Mouse (Mus musculus): Measurements from ENCODE around the gene Dynlrb2.

- TF ChIP-seq POLR2AphosphoS2 (IDR thresholded peaks at IDR 0.05; ENCODE audit: insufficient read length, low read depth) (no peak), POLR2A (IDR thresholded peaks at IDR 0.05; ENCODE audit: insufficient read length, low read depth) (no peak), TCF3 (IDR thresholded peaks at IDR 0.05; ENCODE audit: insufficient read length, low read depth) (no peak), USF1 (IDR thresholded peaks at IDR 0.05; ENCODE audit: low read depth) (no peak), MAX (IDR thresholded peaks at IDR 0.05; ENCODE audit: low read depth) (no peak), E2F4 (IDR thresholded peaks at IDR 0.05; ENCODE audit: insufficient read depth) (no peak), CEBPB (IDR thresholded peaks at IDR 0.05; ENCODE audit: insufficient read depth, poor library complexity, severe bottlenecking) (no peak), MYOG (IDR thresholded peaks at IDR 0.05; ENCODE audit: control insufficient read depth in 1 of 3, insufficient read depth in 1 of 3, insufficient read length in 2 of 3, low read depth in 2 of 3) (no peak), MYOD1 (IDR thresholded peaks at IDR 0.05; ENCODE audit: control insufficient read depth in 1 of 3, insufficient read length in 2 of 3, low read depth in 2 of 3) (no peak), SRF (IDR thresholded peaks at IDR 0.05; ENCODE audit: control insufficient read depth, insufficient read length, low read depth) (no peak), TCF12 (IDR thresholded peaks at IDR 0.05; ENCODE audit: insufficient read depth, poor library complexity, severe bottlenecking) (no peak), REST (IDR thresholded peaks at IDR 0.05; ENCODE audit: insufficient read depth, insufficient read length) (no peak)
Measured at GRCm38 (mm10) chr8:116458569-116458968, 46.2 kb upstream of the Dynlrb2 start.
